Mouse (Mus musculus): ENCODE measurements around the gene Col4a1.

DNA sequence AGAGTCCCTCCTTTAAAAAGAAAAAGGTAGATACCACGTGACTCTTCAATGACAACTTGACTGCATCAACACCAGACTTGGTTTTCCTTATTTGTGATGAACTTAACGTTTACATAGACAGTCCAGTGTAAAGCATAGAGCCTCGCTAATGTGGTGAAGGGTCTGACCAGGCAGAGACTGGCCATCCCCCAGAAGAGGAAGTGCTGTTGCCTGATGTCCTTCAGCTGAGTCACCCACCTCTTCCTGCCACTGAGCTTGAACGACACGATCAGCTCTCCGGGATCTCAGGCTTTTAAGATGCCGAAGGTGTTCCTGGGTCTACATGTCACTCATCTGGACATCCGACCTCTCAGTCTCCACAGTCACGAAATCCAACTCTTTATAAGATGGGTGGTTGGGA is 144.7 kb downstream of the Col4a1 start:
- TF ChIP-seq POLR2A (IDR thresholded peaks at IDR 0.05; ENCODE audit: low read depth, low read length): no peak
- TF ChIP-seq CTCF (IDR thresholded peaks at IDR 0.05; ENCODE audit: extremely low read depth, insufficient read depth, insufficient read length, insufficient replicate concordance): no peak
